Mouse (Mus musculus) stomach, postnatal 0 days (tissue): ENCODE results near the gene Meis1.

Experiments used
- CTCF ChIP-seq: IDR thresholded peaks from 2 replicates; pipeline ENCODE4 v1.5.1; 2016; ENCODE audit warnings: antibody characterized with exemption, low read depth, mild to moderate bottlenecking, moderate library complexity
- EP300 ChIP-seq: optimal IDR thresholded peaks from 2 replicates; pipeline ENCODE3; 2016; ENCODE audit warnings: antibody characterized with exemption

- TF ChIP-seq CTCF (no peak), EP300 (no peak)
These were observed 2.3 kb upstream of the Meis1 start for GRCm38 (mm10) chr11:19020951-19021710.
